Mouse (Mus musculus): ENCODE measurements around the gene Gfod1.

GRCm38 (mm10) chr13:43294957-43295590 lies 8.9 kb downstream of the Gfod1 start:
- TF ChIP-seq POLR2A (IDR thresholded peaks at IDR 0.05; ENCODE audit: borderline replicate concordance, insufficient read depth, low read length) (no peak), CTCF (IDR thresholded peaks at IDR 0.05; ENCODE audit: borderline replicate concordance, insufficient read depth, low read depth, low read length) (no peak)

All from cerebellum, adult 2 months (tissue).